Mouse (Mus musculus) CD8-positive naive resting alpha-beta T cell, adult 57 days (primary cell): ENCODE measurements around the gene Pgr. TPM values are rescaled to one million over a fixed set of nuclear protein-coding genes. Genes with fewer than 3 reads are reported as not detected.

Experiments
- total RNA-seq: library from RNA; stranded (reverse); gene quantifications from one replicate; pipeline ENCODE4 v1.2.4, GENCODE M21; 2023

The Pgr gene
- total RNA-seq, result not detected

GRCm38 (mm10) chr9:8899616-8900202 is at the start of gene Pgr:
Gene Pgr, plus strand, starts transcription at chr9:8899833.

GRCm38 (mm10) chr9:8971491-8971890 is 71.9 kb downstream of the Pgr start, which contains the start of gene Gm16485:
Gene Gm16485, plus strand, starts transcription at chr9:8971791.

Other genes starting within 250 kb of the Pgr start
- gene Gm16485, start 72.0 kb downstream of the Pgr start, total RNA-seq, result not detected